Mouse (Mus musculus) liver, embryonic 15.5 days (tissue): ENCODE data around the gene Tmem97. TPM values are rescaled to one million over a fixed set of nuclear protein-coding genes. Genes with fewer than 3 reads are reported as not detected.

Experiments used
- ATAC-seq: fragments of 200-750 bp; cut with Nextera tagmentation; 2 replicates; pipeline ENCODE4 v1.8.0; 2017; ENCODE audit warnings: moderate number of reproducible peaks, mild to moderate bottlenecking, moderate library complexity; ENCODE audit not compliant: insufficient read depth
- H3K27ac ChIP-seq: fragments of 300-500 bp; sonication (generic); replicated peaks from 2 replicates; pipeline ENCODE4 v1.5.1; 2015; ENCODE audit warnings: mild to moderate bottlenecking, inconsistent platforms
- H3K27me3 ChIP-seq: fragments of 300-500 bp; sonication (generic); 2 replicates; pipeline ENCODE4 v1.6.1; 2015; ENCODE audit warnings: mild to moderate bottlenecking, inconsistent platforms
- H3K36me3 ChIP-seq: fragments of 300-500 bp; sonication (generic); replicated peaks from 2 replicates; pipeline ENCODE4 v1.6.1; 2015; ENCODE audit warnings: moderate library complexity, mild to moderate bottlenecking, inconsistent platforms
- H3K4me1 ChIP-seq: fragments of 300-500 bp; sonication (generic); replicated peaks from 2 replicates; pipeline ENCODE4 v1.6.1; 2015; ENCODE audit warnings: inconsistent platforms
- H3K4me2 ChIP-seq: fragments of 300-500 bp; sonication (generic); 2 replicates; pipeline ENCODE4 v1.6.1; 2015; ENCODE audit warnings: moderate library complexity, mild to moderate bottlenecking, inconsistent platforms
- H3K4me3 ChIP-seq: fragments of 300-500 bp; sonication (generic); replicated peaks from 2 replicates; pipeline ENCODE4 v1.5.1; 2015; ENCODE audit warnings: mild to moderate bottlenecking, inconsistent platforms
- H3K9ac ChIP-seq: fragments of 300-500 bp; sonication (generic); 2 replicates; pipeline ENCODE4 v1.6.1; 2015; ENCODE audit warnings: moderate library complexity, mild to moderate bottlenecking, inconsistent platforms
- H3K9me3 ChIP-seq: fragments of 300-500 bp; sonication (generic); replicated peaks from 2 replicates; pipeline ENCODE4 v1.6.1; 2016; ENCODE audit warnings: inconsistent platforms
- WGBS: fragments of 180-500 bp; shearing (Covaris S2); methylation state at CpG from one replicate; pipeline ENCODE4 v1.1.7; 2015; ENCODE audit warnings: mixed read lengths; ENCODE audit not compliant: insufficient replicate concordance; 5-methylcytosine and 5-hydroxymethylcytosine counted together
- polyA plus RNA-seq: library from polyadenylated mRNA; unstranded; fragments of >200 nt; fragmentation: Nextera tagmentation; extraction: Ambion mirVana; gene quantifications from 2 replicates; pipeline ENCODE4 v1.2.1, GENCODE M21; 2015

Gene Tmem97
- polyA plus RNA-seq, 1 experiment from 2014 or later: 101 TPM

GRCm38 (mm10) chr11:78512025-78512957 is 38.3 kb downstream of the Tmem97 start, which contains the start of the genes Tmem199 and Poldip2:
TSS of gene Tmem199 (minus strand) at chr11:78512172.
TSS of gene Poldip2 (plus strand) at chr11:78512193.
- peak within 1 kb of the TSS; percentile 72 for H3K4me3 ChIP-seq
- H3K36me3 ChIP-seq: peaks cover 46% of the 10 kb centered on the region
- peak; percentile 94 for ATAC-seq
- H3K9ac ChIP-seq: peak within 1 kb of the TSS; percentile 86
- H3K27ac ChIP-seq: peak within 1 kb of the TSS; percentile 77
- no peaks in the 10 kb centered on the region for H3K9me3 ChIP-seq
- peaks cover 25% of the 10 kb centered on the region for H3K4me1 ChIP-seq
- under 1% methylated on average over 67 of the region's 67 CpGs for WGBS
- peak within 1 kb of the TSS; percentile 87 for H3K4me2 ChIP-seq
- no peaks in the 10 kb centered on the region for H3K27me3 ChIP-seq

GRCm38 (mm10) chr11:78509148-78509547 is 41.4 kb downstream of the Tmem97 start:
- ATAC-seq: no peak

GRCm38 (mm10) chr11:78505430-78505829 is 45.1 kb downstream of the Tmem97 start:
- 62% methylated on average over 3 of the region's 3 CpGs for WGBS
- H3K27me3 ChIP-seq: peaks cover 12% of the 10 kb centered on the region
- ATAC-seq: no peak
- H3K4me2 ChIP-seq: no peak overlapping the region
- peaks cover 46% of the 10 kb centered on the region for H3K36me3 ChIP-seq
- H3K27ac ChIP-seq: no peak overlapping the region
- H3K4me3 ChIP-seq: no peak overlapping the region
- H3K9me3 ChIP-seq: no peaks in the 10 kb centered on the region
- no peak overlapping the region for H3K9ac ChIP-seq
- H3K4me1 ChIP-seq: peaks cover 4% of the 10 kb centered on the region; the same call in 1 of the 2 replicates

More at GRCm38 (mm10) chr11:78509148-78509547, 41.4 kb downstream of the Tmem97 start:
- H3K27me3 ChIP-seq: no peaks in the 10 kb centered on the region
- peaks cover 46% of the 10 kb centered on the region for H3K36me3 ChIP-seq
- H3K4me2 ChIP-seq: no peak overlapping the region
- H3K4me3 ChIP-seq: no peak overlapping the region
- WGBS: 68% methylated on average over 5 of the region's 5 CpGs
- peaks cover 25% of the 10 kb centered on the region for H3K4me1 ChIP-seq
- no peak overlapping the region for H3K27ac ChIP-seq
- H3K9me3 ChIP-seq: no peaks in the 10 kb centered on the region
- H3K9ac ChIP-seq: no peak overlapping the region

GRCm38 (mm10) chr11:78502909-78503650 is 47.5 kb downstream of the Tmem97 start, which contains the start of gene Sebox:
TSS of gene Sebox (plus strand) at chr11:78503447.
- Histone ChIP-seq H3K4me3 (no peak within 1 kb of the TSS), H3K36me3 (peaks cover 25% of the 10 kb centered on the region), H3K9me3 (no peaks in the 10 kb centered on the region), H3K27me3 (peaks cover 36% of the 10 kb centered on the region), H3K4me1 (peaks cover 7% of the 10 kb centered on the region), H3K27ac (no peak within 1 kb of the TSS), H3K4me2 (no peak within 1 kb of the TSS), H3K9ac (no peak within 1 kb of the TSS)
- ATAC-seq: no peak
- WGBS: 51% methylated on average over 7 of the region's 7 CpGs

DNA sequence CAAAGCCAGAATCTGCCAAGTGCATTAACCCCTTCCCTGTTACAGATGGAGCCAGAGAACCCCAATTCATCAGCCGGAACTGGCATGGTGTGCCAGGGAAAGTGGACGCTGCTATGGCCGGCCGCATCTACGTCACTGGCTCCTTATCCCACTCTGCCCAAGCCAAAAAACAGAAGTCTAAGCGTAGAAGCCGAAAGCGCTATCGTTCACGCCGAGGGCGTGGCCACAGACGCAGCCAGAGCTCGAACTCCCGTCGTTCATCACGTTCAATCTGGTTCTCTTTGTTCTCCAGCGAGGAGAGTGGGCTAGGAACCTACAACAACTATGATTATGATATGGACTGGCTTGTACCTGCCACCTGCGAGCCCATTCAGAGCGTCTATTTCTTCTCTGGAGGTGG is 49.0 kb downstream of the Tmem97 start:
- peak overlapping the region; percentile 22; the same call in 1 of the 2 replicates for H3K4me3 ChIP-seq
- peaks cover 51% of the 10 kb centered on the region for H3K27me3 ChIP-seq
- 66% methylated on average over 20 of the region's 20 CpGs for WGBS
- peaks cover 9% of the 10 kb centered on the region for H3K36me3 ChIP-seq
- no peaks in the 10 kb centered on the region for H3K9me3 ChIP-seq
- H3K4me1 ChIP-seq: peaks cover 22% of the 10 kb centered on the region
- H3K4me2 ChIP-seq: peak overlapping the region; percentile 46
- H3K27ac ChIP-seq: no peak overlapping the region
- no peak for ATAC-seq
- H3K9ac ChIP-seq: no peak overlapping the region

- Histone ChIP-seq H3K9ac (peak overlapping the region; percentile 39), H3K4me2 (peak overlapping the region; percentile 46), H3K4me3 (peak overlapping the region; percentile 50), H3K27me3 (peaks cover 59% of the 10 kb centered on the region), H3K36me3 (0 out of 2 replicates have a peak, but pooled peaks cover under 1% of the 10 kb centered on the region), H3K27ac (peak overlapping the region; percentile 75), H3K9me3 (no peaks in the 10 kb centered on the region), H3K4me1 (peaks cover 22% of the 10 kb centered on the region)
- WGBS: 55% methylated on average over 9 of the region's 9 CpGs
- peak; percentile 56 for ATAC-seq
These were observed 49.9 kb downstream of the Tmem97 start for GRCm38 (mm10) chr11:78500623-78501202.

DNA sequence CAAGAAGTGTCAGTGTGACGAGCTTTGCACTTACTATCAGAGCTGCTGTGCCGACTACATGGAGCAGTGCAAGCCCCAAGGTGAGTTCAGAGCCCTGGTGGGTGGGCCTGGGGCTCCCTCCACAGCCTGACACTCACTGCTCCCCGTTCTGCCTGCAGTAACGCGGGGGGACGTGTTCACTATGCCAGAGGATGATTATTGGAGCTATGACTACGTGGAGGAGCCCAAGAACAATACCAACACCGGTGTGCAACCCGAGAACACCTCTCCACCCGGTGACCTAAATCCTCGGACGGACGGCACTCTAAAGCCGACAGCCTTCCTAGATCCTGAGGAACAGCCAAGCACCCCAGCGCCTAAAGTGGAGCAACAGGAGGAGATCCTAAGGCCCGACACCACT is 51.0 kb downstream of the Tmem97 start:
- 0 out of 2 replicates have a peak, but pooled peaks have one; percentile 1 for ATAC-seq
- H3K27me3 ChIP-seq: peaks cover 71% of the 10 kb centered on the region
- peak overlapping the region; percentile 33 for H3K4me2 ChIP-seq
- peaks cover 22% of the 10 kb centered on the region for H3K4me1 ChIP-seq
- WGBS: 34% methylated on average over 16 of the region's 16 CpGs
- H3K9ac ChIP-seq: peak overlapping the region; percentile 37
- H3K27ac ChIP-seq: peak overlapping the region; percentile 75
- no peaks in the 10 kb centered on the region for H3K36me3 ChIP-seq
- H3K4me3 ChIP-seq: peak overlapping the region; percentile 50
- no peaks in the 10 kb centered on the region for H3K9me3 ChIP-seq

DNA sequence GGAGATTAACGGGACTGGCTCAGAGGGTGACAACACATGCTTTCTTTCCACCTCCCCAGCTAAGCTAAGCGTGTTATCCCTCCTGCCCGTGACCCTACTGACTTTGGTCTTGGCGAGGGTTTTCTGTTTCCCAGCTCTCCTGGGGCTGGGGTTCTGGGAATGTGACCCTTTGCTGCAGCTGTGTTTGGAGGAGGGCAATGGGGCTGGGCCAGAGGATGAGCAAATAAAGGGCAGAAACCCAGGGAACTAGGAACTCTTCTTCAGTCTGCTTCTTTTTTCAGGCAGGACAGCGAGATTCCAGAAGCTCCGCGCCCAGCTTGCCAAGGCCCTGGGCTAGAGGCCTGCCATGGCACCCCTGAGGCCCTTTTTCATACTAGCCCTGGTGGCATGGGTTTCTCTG is 51.6 kb downstream of the Tmem97 start, which contains the start of gene Vtn:
Gene Vtn, plus strand, starts transcription at position 88 of the 400 bp plus-strand sequence.
- 50% methylated on average over 7 of the region's 7 CpGs for WGBS
- ATAC-seq: peak; percentile 60

GRCm38 (mm10) chr11:78497544-78498522 is 52.7 kb downstream of the Tmem97 start, which contains the start of gene Sarm1:
TSS of gene Sarm1 (minus strand) at chr11:78497754.
- Histone ChIP-seq H3K27me3 (peaks cover 81% of the 10 kb centered on the region), H3K9me3 (no peaks in the 10 kb centered on the region), H3K4me3 (peak within 1 kb of the TSS; percentile 47), H3K36me3 (no peaks in the 10 kb centered on the region), H3K4me1 (peaks cover 22% of the 10 kb centered on the region), H3K4me2 (peak within 1 kb of the TSS; percentile 69), H3K9ac (no peak within 1 kb of the TSS), H3K27ac (peak within 1 kb of the TSS; percentile 53)
- 3% methylated on average over 36 of the region's 36 CpGs for WGBS
- peak; percentile 66 for ATAC-seq

More for the DNA sequence above, 51.6 kb downstream of the Tmem97 start, which contains the start of gene Vtn:
- Histone ChIP-seq H3K4me3 (peak within 1 kb of the TSS; percentile 50), H3K27me3 (peaks cover 76% of the 10 kb centered on the region), H3K9me3 (no peaks in the 10 kb centered on the region), H3K9ac (peak within 1 kb of the TSS; percentile 37), H3K27ac (peak within 1 kb of the TSS; percentile 75), H3K36me3 (no peaks in the 10 kb centered on the region), H3K4me2 (peak within 1 kb of the TSS; percentile 69), H3K4me1 (peaks cover 22% of the 10 kb centered on the region)
